Mouse (Mus musculus) embryonic fibroblast, embryonic 13.5 days (primary cell): Measurements from ENCODE around the gene Lmna.

Experiments used
- CTCF ChIP-seq: IDR thresholded peaks from 2 replicates; pipeline ENCODE4 v1.5.1; 2011; ENCODE audit warnings: mild to moderate bottlenecking, control low read depth, low read length, moderate library complexity, borderline replicate concordance; ENCODE audit not compliant: insufficient read depth
- POLR2A ChIP-seq: IDR thresholded peaks from 2 replicates; pipeline ENCODE4 v1.6.1; 2011; ENCODE audit warnings: low read depth, mild to moderate bottlenecking, control low read depth, low read length, moderate library complexity

DNA sequence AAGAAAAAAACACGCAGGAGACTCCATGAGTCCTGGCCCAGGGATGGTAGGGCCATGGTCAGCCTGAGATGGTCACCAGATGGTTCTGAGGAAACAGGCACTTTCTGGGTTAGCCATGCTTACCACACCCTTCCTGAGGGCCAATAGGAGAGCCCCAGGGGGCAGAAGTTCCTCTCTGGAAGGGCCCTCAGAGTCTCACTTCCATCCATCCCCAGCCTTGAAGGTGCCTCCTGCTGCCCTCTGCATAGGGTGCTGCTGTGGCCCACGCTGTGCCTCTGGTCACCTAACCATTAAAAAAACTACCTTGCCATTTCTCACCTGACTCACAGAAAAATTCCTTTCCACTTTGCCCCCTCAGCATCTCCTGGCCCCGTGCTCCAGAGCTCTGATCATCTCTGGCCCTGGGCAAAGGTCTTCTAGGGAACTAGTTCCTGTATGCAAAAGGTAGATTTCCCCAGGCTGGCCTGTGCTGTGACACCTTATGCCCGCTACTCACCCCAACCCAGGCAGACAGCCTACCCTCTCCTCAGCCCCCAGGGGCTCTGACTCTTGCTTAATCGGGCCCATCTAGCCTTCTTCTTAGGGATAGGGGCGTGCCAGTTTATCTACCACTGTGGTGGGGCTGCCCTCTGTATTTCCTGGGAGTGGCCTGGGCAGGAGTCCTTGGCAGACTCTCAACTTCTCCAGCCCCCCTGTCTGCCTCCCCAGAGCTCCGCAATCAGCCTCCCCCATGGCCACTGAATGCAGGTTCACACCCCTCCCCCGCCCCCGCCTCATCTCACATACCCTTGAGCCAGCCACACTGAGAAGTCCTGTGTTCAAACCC is 54.8 kb downstream of the Lmna start:
- no peak for TF ChIP-seq CTCF
- TF ChIP-seq POLR2A: no peak
